Mouse (Mus musculus): ENCODE results near the gene Optn. TPM values are rescaled to one million over a fixed set of nuclear protein-coding genes. Genes with fewer than 3 reads are reported as not detected.
A peak's percentile ranks its signal among the peaks of the same experiment; 100 is the strongest.

Gene Optn
- polyA plus RNA-seq, 1 experiment from 2014 or later, result 7.1 TPM

DNA sequence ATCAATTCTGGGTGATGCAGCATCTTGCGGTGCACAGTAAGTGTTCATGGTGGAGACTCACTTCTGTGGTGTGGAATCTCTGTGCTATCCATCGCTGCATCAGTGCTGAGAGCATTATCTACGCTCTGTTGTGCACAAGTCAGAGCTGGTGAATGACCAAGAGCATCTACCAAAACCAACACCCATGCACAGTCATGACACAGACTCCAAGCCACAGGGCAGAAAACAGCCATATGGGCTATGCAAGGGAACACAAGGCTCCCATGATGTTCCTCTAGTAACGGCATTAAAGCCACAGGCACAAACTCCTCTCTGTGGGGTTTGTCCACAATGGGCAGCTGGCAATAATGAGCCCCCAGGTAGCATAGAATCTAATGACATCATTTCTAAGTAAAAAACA is 34.0 kb downstream of the Optn start:
- H3K9me3 ChIP-seq (ENCODE audit: control insufficient read depth, low read length), result 0 out of 2 replicates have a peak, but pooled peaks cover 4% of the 10 kb centered on the region
- no peak for DNase-seq (ENCODE audit: low spot score)
- no peaks in the 10 kb centered on the region for H3K27me3 ChIP-seq (replicated peaks; ENCODE audit: control insufficient read depth, insufficient read depth, low read length)
- H3K27ac ChIP-seq (replicated peaks; ENCODE audit: low read depth, low read length), result no peak overlapping the region
- ATAC-seq (ENCODE audit: low read depth), result no peak
- no peak overlapping the region for H3K9ac ChIP-seq (ENCODE audit: low read depth, low read length)
- no peak overlapping the region for H3K4me3 ChIP-seq (ENCODE audit: low read depth, low read length)
- H3K36me3 ChIP-seq (ENCODE audit: control insufficient read depth, insufficient read depth, low read length), result no peaks in the 10 kb centered on the region
- WGBS, result 87% methylated on average over 4 of the region's 4 CpGs
- H3K4me1 ChIP-seq (ENCODE audit: control insufficient read depth, insufficient read depth, low read length), result no peaks in the 10 kb centered on the region
- no peak overlapping the region for H3K4me2 ChIP-seq (ENCODE audit: low read depth, low read length)

DNA sequence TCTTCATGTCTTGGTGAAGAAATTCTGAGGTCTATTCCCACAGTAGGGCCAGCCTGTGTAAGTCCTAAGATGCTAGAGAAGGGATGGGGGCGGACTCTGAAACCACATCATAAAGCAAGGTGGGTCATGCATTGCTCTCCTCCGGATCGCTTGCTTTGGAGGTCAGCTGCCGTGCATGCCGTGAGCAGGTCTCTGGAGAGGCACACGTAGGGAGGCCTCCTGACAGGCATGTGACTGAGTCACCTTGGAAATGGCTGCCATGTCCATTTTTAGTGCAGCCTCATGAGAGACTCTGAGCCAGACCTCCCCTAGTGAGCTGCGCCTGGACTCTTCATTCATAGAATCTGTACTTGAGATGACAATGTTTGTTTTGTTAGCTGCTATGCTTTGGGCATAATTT is 35.8 kb downstream of the Optn start:
- Histone ChIP-seq H3K4me3 (ENCODE audit: low read depth, low read length) (no peak overlapping the region), H3K9me3 (ENCODE audit: control insufficient read depth, low read length) (0 out of 2 replicates have a peak, but pooled peaks cover 4% of the 10 kb centered on the region), H3K4me2 (ENCODE audit: low read depth, low read length) (no peak overlapping the region), H3K4me1 (ENCODE audit: control insufficient read depth, insufficient read depth, low read length) (no peaks in the 10 kb centered on the region), H3K27me3 (replicated peaks; ENCODE audit: control insufficient read depth, insufficient read depth, low read length) (no peaks in the 10 kb centered on the region), H3K9ac (ENCODE audit: low read depth, low read length) (no peak overlapping the region), H3K27ac (replicated peaks; ENCODE audit: low read depth, low read length) (no peak overlapping the region), H3K36me3 (ENCODE audit: control insufficient read depth, insufficient read depth, low read length) (no peaks in the 10 kb centered on the region)
- ATAC-seq (ENCODE audit: low read depth) (no peak), DNase-seq (ENCODE audit: low spot score) (no peak)
- WGBS, result 83% methylated on average over 6 of the region's 7 CpGs

DNA sequence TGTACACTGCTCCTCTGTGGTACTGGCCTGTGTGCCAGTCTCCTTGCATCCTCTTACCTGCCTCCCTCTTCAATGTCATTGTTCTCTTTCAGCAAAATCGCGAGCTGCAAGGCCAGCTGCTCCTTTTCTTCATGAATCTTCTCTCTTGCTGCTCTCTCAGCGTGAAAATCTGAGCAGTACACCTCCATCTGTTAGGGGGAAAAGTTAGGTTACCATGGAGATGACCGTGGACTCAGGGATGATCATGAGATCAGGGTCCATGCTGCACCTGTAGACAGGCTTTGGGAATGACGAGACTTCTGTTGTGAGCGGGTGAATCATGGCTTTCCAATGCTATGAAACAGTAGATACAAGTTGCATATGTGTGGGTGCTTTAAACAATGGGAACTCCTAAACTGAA is 36.8 kb downstream of the Optn start:
- H3K27ac ChIP-seq (replicated peaks; ENCODE audit: low read depth, low read length), result no peak overlapping the region
- no peak for DNase-seq (ENCODE audit: low spot score)
- no peaks in the 10 kb centered on the region for H3K27me3 ChIP-seq (replicated peaks; ENCODE audit: control insufficient read depth, insufficient read depth, low read length)
- H3K4me3 ChIP-seq (ENCODE audit: low read depth, low read length), result no peak overlapping the region
- H3K9me3 ChIP-seq (ENCODE audit: control insufficient read depth, low read length), result 0 out of 2 replicates have a peak, but pooled peaks cover 4% of the 10 kb centered on the region
- H3K4me1 ChIP-seq (ENCODE audit: control insufficient read depth, insufficient read depth, low read length), result no peaks in the 10 kb centered on the region
- no peak overlapping the region for H3K4me2 ChIP-seq (ENCODE audit: low read depth, low read length)
- ATAC-seq (ENCODE audit: low read depth), result no peak
- no peak overlapping the region for H3K9ac ChIP-seq (ENCODE audit: low read depth, low read length)
- no peaks in the 10 kb centered on the region for H3K36me3 ChIP-seq (ENCODE audit: control insufficient read depth, insufficient read depth, low read length)
- WGBS, result 73% methylated on average over 6 of the region's 6 CpGs

DNA sequence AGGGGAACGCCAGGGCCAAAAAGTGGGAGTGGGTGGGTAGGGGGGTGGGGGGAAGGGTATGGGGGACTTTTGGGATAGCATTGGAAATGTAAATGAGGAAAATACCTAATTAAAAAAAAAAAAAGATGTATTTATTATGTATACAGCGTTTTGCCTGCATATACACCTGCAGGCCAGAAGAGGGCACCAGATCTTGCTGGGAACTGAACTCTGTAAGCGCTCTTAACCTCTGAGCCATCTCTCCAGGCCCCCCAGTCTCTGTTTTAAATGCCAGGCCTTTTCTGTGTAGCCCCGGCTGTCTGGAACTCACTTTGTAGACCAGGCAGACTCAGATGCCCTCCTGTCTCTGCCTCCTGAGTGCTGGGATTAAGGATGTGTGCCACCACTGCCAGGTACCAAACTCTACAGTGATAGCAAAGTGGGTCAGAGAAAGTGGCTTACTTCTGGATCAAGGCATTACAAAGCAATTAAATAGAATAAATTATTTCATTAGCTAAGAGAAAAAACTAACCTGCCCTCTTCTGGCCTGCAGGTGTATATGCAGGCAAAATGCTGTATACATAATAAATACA is 38.6 kb downstream of the Optn start:
- Histone ChIP-seq H3K4me1 (ENCODE audit: control insufficient read depth, insufficient read depth, low read length) (no peaks in the 10 kb centered on the region), H3K27ac (replicated peaks; ENCODE audit: low read depth, low read length) (no peak overlapping the region), H3K4me3 (ENCODE audit: low read depth, low read length) (no peak overlapping the region), H3K4me2 (ENCODE audit: low read depth, low read length) (no peak overlapping the region), H3K27me3 (replicated peaks; ENCODE audit: control insufficient read depth, insufficient read depth, low read length) (no peaks in the 10 kb centered on the region), H3K9me3 (ENCODE audit: control insufficient read depth, low read length) (0 out of 2 replicates have a peak, but pooled peaks cover 4% of the 10 kb centered on the region), H3K9ac (ENCODE audit: low read depth, low read length) (no peak overlapping the region), H3K36me3 (ENCODE audit: control insufficient read depth, insufficient read depth, low read length) (no peaks in the 10 kb centered on the region)
- no peak for DNase-seq (ENCODE audit: low spot score)
- no peak for ATAC-seq (ENCODE audit: low read depth)
- 55% methylated on average over 3 of the region's 4 CpGs for WGBS

DNA sequence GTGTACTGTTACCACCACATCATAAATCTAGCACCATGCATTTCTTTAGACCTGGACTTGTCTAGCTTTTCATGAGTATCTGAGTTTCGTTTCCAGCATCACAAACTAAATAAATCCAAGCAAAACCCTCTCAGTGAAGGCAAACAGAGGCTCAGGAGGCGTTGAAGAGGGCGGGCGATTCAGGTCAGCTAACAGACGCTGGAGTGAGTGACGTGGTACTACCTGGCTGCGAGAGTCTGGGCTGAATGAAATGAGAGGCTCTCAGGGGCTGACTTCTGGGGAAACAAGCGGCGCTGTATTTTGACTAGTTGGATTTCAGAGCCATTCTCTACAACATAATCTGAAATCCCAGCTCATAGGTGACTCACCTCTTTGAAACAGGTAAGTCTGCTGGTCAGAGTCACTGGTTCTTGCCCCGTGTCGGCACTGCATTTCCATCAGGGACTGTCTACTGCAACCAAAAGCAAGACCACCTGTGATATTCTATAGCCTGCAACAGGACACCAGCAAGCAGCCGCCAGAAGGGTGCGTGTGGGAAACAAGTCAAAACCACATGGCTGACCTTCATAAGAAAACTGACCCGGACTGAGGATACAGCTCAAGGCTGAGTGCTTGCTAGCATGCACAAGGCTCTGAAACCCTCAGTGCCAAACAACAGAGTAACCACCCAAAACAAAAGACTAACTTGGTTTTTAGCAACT is 40.0 kb downstream of the Optn start:
- no peak for ATAC-seq (ENCODE audit: low read depth)

DNA sequence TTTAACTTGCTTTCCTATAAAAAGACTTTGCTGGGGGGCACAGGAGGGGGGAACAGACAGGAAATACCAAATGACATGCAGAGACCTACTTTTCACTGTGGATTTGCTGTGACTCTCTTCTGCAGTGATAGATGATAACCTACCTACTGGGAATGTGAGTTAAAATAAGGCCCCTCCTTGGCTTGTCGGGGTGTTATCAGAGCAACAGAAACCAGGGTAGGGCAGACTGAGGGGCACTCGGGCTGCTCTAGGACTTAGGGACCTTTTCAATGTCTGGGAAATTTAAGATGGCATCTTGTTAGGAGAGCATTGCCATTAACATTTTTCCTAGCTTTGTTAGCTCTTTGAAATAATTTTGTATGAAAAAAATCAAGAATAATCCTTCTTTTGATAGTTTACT is 40.6 kb downstream of the Optn start:
- no peak overlapping the region for H3K4me3 ChIP-seq (ENCODE audit: low read depth, low read length)
- no peaks in the 10 kb centered on the region for H3K27me3 ChIP-seq (replicated peaks; ENCODE audit: control insufficient read depth, insufficient read depth, low read length)
- 53% methylated on average over 2 of the region's 2 CpGs for WGBS
- ATAC-seq (ENCODE audit: low read depth) (no peak), DNase-seq (ENCODE audit: low spot score) (no peak)
- H3K9ac ChIP-seq (ENCODE audit: low read depth, low read length), result no peak overlapping the region
- H3K4me1 ChIP-seq (ENCODE audit: control insufficient read depth, insufficient read depth, low read length), result no peaks in the 10 kb centered on the region
- H3K9me3 ChIP-seq (ENCODE audit: control insufficient read depth, low read length), result 0 out of 2 replicates have a peak, but pooled peaks cover 4% of the 10 kb centered on the region
- no peaks in the 10 kb centered on the region for H3K36me3 ChIP-seq (ENCODE audit: control insufficient read depth, insufficient read depth, low read length)
- H3K4me2 ChIP-seq (ENCODE audit: low read depth, low read length), result no peak overlapping the region
- no peak overlapping the region for H3K27ac ChIP-seq (replicated peaks; ENCODE audit: low read depth, low read length)

More for the DNA sequence above, 40.0 kb downstream of the Optn start:
- Histone ChIP-seq H3K27ac (replicated peaks; ENCODE audit: low read depth, low read length) (no peak overlapping the region), H3K4me3 (ENCODE audit: low read depth, low read length) (no peak overlapping the region), H3K9me3 (ENCODE audit: control insufficient read depth, low read length) (0 out of 2 replicates have a peak, but pooled peaks cover 4% of the 10 kb centered on the region), H3K9ac (ENCODE audit: low read depth, low read length) (no peak overlapping the region), H3K4me2 (ENCODE audit: low read depth, low read length) (no peak overlapping the region), H3K27me3 (replicated peaks; ENCODE audit: control insufficient read depth, insufficient read depth, low read length) (no peaks in the 10 kb centered on the region), H3K36me3 (ENCODE audit: control insufficient read depth, insufficient read depth, low read length) (no peaks in the 10 kb centered on the region), H3K4me1 (ENCODE audit: control insufficient read depth, insufficient read depth, low read length) (no peaks in the 10 kb centered on the region)
- DNase-seq (ENCODE audit: low spot score), result peak; percentile 17
- WGBS, result 50% methylated on average over 14 of the region's 14 CpGs

DNA sequence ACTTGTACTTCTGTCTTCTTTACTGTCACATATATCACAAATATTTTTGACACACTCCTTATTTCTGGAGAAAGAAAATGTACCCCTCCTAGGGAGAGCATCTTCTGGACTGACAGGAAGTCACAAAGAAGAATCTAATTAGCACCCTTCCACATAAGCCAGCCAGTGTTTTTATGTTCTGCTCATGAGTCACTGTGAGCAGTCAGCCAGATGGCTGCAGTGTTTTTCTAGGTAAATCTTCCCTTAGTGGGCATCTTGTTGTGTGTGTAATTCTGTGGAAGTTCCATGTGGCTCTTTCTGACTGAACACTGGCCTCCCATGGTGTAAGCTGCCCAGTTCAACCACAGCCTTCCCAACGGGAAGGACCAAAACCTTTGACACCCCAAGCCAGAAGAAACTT is 44.1 kb downstream of the Optn start:
- DNase-seq (ENCODE audit: low spot score), result no peak
- no peaks in the 10 kb centered on the region for H3K36me3 ChIP-seq (ENCODE audit: control insufficient read depth, insufficient read depth, low read length)
- no peaks in the 10 kb centered on the region for H3K4me1 ChIP-seq (ENCODE audit: control insufficient read depth, insufficient read depth, low read length)
- no peak overlapping the region for H3K4me3 ChIP-seq (ENCODE audit: low read depth, low read length)
- no peak overlapping the region for H3K4me2 ChIP-seq (ENCODE audit: low read depth, low read length)
- no peak for ATAC-seq (ENCODE audit: low read depth)
- WGBS, result 63% methylated on average over 1 of the region's 1 CpGs
- H3K9ac ChIP-seq (ENCODE audit: low read depth, low read length), result no peak overlapping the region
- H3K9me3 ChIP-seq (ENCODE audit: control insufficient read depth, low read length), result no peaks in the 10 kb centered on the region
- no peaks in the 10 kb centered on the region for H3K27me3 ChIP-seq (replicated peaks; ENCODE audit: control insufficient read depth, insufficient read depth, low read length)
- no peak overlapping the region for H3K27ac ChIP-seq (replicated peaks; ENCODE audit: low read depth, low read length)

DNA sequence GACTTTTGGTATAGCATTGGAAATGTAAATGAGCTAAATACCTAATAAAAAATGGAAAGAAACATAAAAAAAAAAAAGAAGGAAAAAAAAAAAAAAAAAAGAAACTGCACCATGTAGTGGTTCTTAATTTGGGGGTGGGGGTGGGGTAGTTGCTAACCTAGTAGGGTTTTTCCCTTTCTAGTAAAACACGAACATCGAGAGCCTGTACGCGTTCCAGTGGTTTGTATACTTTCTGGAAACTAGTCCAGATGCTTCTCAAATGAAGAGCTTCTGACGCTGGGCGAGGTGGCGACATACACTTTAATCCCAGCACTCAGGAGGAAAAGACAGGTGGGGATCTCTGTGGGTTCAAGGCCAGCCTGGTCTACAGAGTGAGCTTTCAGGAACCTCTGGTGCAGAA is 46.9 kb downstream of the Optn start:
- Histone ChIP-seq H3K27ac (replicated peaks; ENCODE audit: low read depth, low read length) (no peak overlapping the region), H3K4me2 (ENCODE audit: low read depth, low read length) (no peak overlapping the region), H3K9me3 (ENCODE audit: control insufficient read depth, low read length) (no peaks in the 10 kb centered on the region), H3K4me1 (ENCODE audit: control insufficient read depth, insufficient read depth, low read length) (peaks cover under 1% of the 10 kb centered on the region; the same call in 1 of the 2 replicates), H3K27me3 (replicated peaks; ENCODE audit: control insufficient read depth, insufficient read depth, low read length) (no peaks in the 10 kb centered on the region), H3K36me3 (ENCODE audit: control insufficient read depth, insufficient read depth, low read length) (no peaks in the 10 kb centered on the region), H3K4me3 (ENCODE audit: low read depth, low read length) (no peak overlapping the region), H3K9ac (ENCODE audit: low read depth, low read length) (no peak overlapping the region)
- ATAC-seq (ENCODE audit: low read depth), result no peak
- no peak for DNase-seq (ENCODE audit: low spot score)
- 89% methylated on average over 7 of the region's 7 CpGs for WGBS

DNA sequence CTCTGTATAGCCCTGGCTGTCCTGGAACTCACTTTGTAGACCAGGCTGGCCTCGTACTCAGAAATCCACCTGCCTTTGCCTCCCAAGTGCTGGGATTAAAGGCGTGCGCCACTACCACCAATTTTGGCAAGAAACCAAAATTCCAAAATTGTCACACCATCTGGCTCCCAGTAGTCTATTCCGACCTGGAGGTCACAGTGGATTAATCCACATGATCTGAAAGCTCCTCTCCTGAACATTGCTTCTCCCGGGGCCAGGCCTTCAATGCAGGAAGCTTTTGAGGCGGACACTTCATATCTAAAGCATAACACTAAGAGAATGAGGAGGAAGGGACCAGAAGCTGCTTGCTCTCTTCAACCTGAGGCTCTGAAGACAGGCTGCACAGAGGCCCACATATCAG is 48.3 kb downstream of the Optn start:
- 0 out of 2 replicates have a peak, but pooled peaks cover 2% of the 10 kb centered on the region for H3K36me3 ChIP-seq (ENCODE audit: control insufficient read depth, insufficient read depth, low read length)
- H3K9ac ChIP-seq (ENCODE audit: low read depth, low read length), result no peak overlapping the region
- ATAC-seq (ENCODE audit: low read depth), result no peak
- no peaks in the 10 kb centered on the region for H3K9me3 ChIP-seq (ENCODE audit: control insufficient read depth, low read length)
- 75% methylated on average over 6 of the region's 6 CpGs for WGBS
- H3K27ac ChIP-seq (replicated peaks; ENCODE audit: low read depth, low read length), result no peak overlapping the region
- H3K27me3 ChIP-seq (replicated peaks; ENCODE audit: control insufficient read depth, insufficient read depth, low read length), result no peaks in the 10 kb centered on the region
- DNase-seq (ENCODE audit: low spot score), result no peak
- H3K4me1 ChIP-seq (ENCODE audit: control insufficient read depth, insufficient read depth, low read length), result peaks cover 8% of the 10 kb centered on the region; the same call in 1 of the 2 replicates
- no peak overlapping the region for H3K4me3 ChIP-seq (ENCODE audit: low read depth, low read length)
- no peak overlapping the region for H3K4me2 ChIP-seq (ENCODE audit: low read depth, low read length)

All from embryonic facial prominence, embryonic 14.5 days (tissue).